Mouse (Mus musculus) C2C12 (cell line): ENCODE measurements around the gene Nos3.

Experiments used
- CEBPB ChIP-seq: IDR thresholded peaks from one replicate; pipeline ENCODE4 v1.6.1; 2011; ENCODE audit warnings: low read depth, mild to moderate bottlenecking, control low read depth, moderate library complexity
- CTCF ChIP-seq: IDR thresholded peaks from one replicate; pipeline ENCODE4 v1.5.1; 2011; ENCODE audit not compliant: control insufficient read depth, insufficient read depth, insufficient read length

GRCm38 (mm10) chr5:24342966-24343365, 21.6 kb upstream of the Nos3 start:
- TF ChIP-seq CEBPB = no peak
- no peak for TF ChIP-seq CTCF
